Comparison of ENCODE assay signal across 26 mouse cellular contexts in genomic region chr7:123324105-123324504, GRCm38 (mm10). TPM values are rescaled to one million over a fixed set of nuclear protein-coding genes. Genes with fewer than 3 reads are reported as not detected.
DNase-seq lines count a peak whose midpoint lies in the region; ATAC-seq and TF ChIP-seq lines count a peak whose summit lies in the region.
"Had no signal": no experiment of that assay in that cellular context is flagged by ENCODE, and none has a peak within 500 bp of the region (broad histone marks: within the 10 kb centered on the region; RNA-seq: fewer than 3 reads in every experiment).

No protein-coding gene starts in this region.

- intact Hi-C loops in gastrocnemius, adult 2 months (cut with DNase I): no loop called here
- intact Hi-C loops in gastrocnemius, postnatal 36 days (cut with DNase I): loop anchor here (10.0 kb wide), 1 partner anchor 141 kb away; the partner anchor contains the start of gene Aqp8

- WGBS in heart, embryonic 12.5 days: 83% methylated on average over 1 of the region's 1 CpGs
- WGBS in liver, embryonic 16.5 days (ENCODE audit: insufficient replicate concordance): 85% methylated on average over 1 of the region's 1 CpGs
- 86% methylated on average over 1 of the region's 1 CpGs for WGBS in kidney, adult 2 months

- no peak overlapping the region for H3K27ac ChIP-seq in gastrocnemius, adult 2 months
- H3K27ac ChIP-seq in heart, embryonic 12.5 days (ENCODE audit: poor library complexity, severe bottlenecking): no peak overlapping the region
- H3K27ac ChIP-seq in liver, embryonic 16.5 days (ENCODE audit: low read length): 0 out of 2 replicates have a peak overlapping the region, but pooled peaks have one; percentile 43
- no peak overlapping the region for H3K27ac ChIP-seq in kidney, adult 2 months (ENCODE audit: insufficient read depth, low read depth, low read length)
- H3K27ac ChIP-seq: embryonic facial prominence, embryonic 10.5 days; embryonic facial prominence, embryonic 13.5 days; forebrain, embryonic 10.5 days; forebrain, embryonic 13.5 days; hindbrain, embryonic 10.5 days; hindbrain, embryonic 13.5 days; hindbrain, postnatal 0 days had no signal

- TF ChIP-seq POLR2A in kidney, adult 2 months (IDR thresholded peaks at IDR 0.05; ENCODE audit: low read depth, low read length): no peak

- peak; percentile 7 for DNase-seq in gastrocnemius, adult 2 months
- no peak for DNase-seq in gastrocnemius, postnatal 36 days
- no peak for DNase-seq in heart, postnatal 4 days
- DNase-seq in kidney, adult 2 months: no peak
- DNase-seq: adrenal gland, adult 8-10 months; adrenal gland, postnatal 25 days; cerebellum, adult 11-12 months; cerebellum, adult 8-10 months; cerebellum, postnatal 10 days; cerebellum, postnatal 36 days; embryo, embryonic 11 days had no signal

- H3K9ac ChIP-seq in heart, embryonic 12.5 days: no peak overlapping the region
- H3K9ac ChIP-seq in liver, embryonic 16.5 days (ENCODE audit: low read depth, low read length): no peak overlapping the region
- H3K9ac ChIP-seq: embryonic facial prominence, embryonic 13.5 days; forebrain, embryonic 13.5 days; heart, embryonic 13.5 days; hindbrain, embryonic 13.5 days had no signal

- TF ChIP-seq CTCF in gastrocnemius, adult 2 months (IDR thresholded peaks at IDR 0.05): no peak
- no peak for TF ChIP-seq CTCF in kidney, adult 2 months (conservative IDR thresholded peaks at IDR 0.05; ENCODE audit: insufficient read depth, insufficient read length, low read depth, low read length)

- peaks cover 36% of the 10 kb centered on the region for H3K4me1 ChIP-seq in heart, embryonic 12.5 days (replicated peaks)
- peaks cover 45% of the 10 kb centered on the region for H3K4me1 ChIP-seq in liver, embryonic 16.5 days (ENCODE audit: control insufficient read depth, low read depth, low read length)
- H3K4me1 ChIP-seq in kidney, adult 2 months (ENCODE audit: control insufficient read depth, insufficient read depth, low read length): peaks cover 7% of the 10 kb centered on the region; the same call in 1 of the 2 replicates
- H3K4me1 ChIP-seq: hindbrain, embryonic 10.5 days had no signal

- H3K4me2 ChIP-seq in heart, embryonic 12.5 days: no peak overlapping the region
- no peak overlapping the region for H3K4me2 ChIP-seq in liver, embryonic 16.5 days (ENCODE audit: low read depth, low read length)
- H3K4me2 ChIP-seq: embryonic facial prominence, embryonic 13.5 days; forebrain, embryonic 13.5 days; heart, embryonic 13.5 days; hindbrain, embryonic 13.5 days had no signal

- no peaks in the 10 kb centered on the region for H3K9me3 ChIP-seq in heart, embryonic 12.5 days (replicated peaks)
- no peaks in the 10 kb centered on the region for H3K9me3 ChIP-seq in liver, embryonic 16.5 days (replicated peaks; ENCODE audit: control insufficient read depth, low read length)
- H3K9me3 ChIP-seq: embryonic facial prominence, embryonic 10.5 days; embryonic facial prominence, embryonic 13.5 days; forebrain, embryonic 10.5 days; forebrain, embryonic 13.5 days; heart, embryonic 13.5 days; hindbrain, embryonic 10.5 days; hindbrain, embryonic 13.5 days had no signal

- peaks cover 50% of the 10 kb centered on the region for H3K36me3 ChIP-seq in heart, embryonic 12.5 days
- H3K36me3 ChIP-seq in liver, embryonic 16.5 days (ENCODE audit: control insufficient read depth, insufficient read depth): peaks cover 10% of the 10 kb centered on the region
- no peaks in the 10 kb centered on the region; the same call in 1 of the 2 replicates for H3K36me3 ChIP-seq in kidney, adult 2 months (ENCODE audit: control insufficient read depth, insufficient read depth, low read length)

- H3K4me3 ChIP-seq in gastrocnemius, adult 2 months: no peak overlapping the region
- no peak overlapping the region for H3K4me3 ChIP-seq in heart, embryonic 12.5 days
- no peak overlapping the region for H3K4me3 ChIP-seq in liver, embryonic 16.5 days (ENCODE audit: low read depth, low read length)
- no peak overlapping the region for H3K4me3 ChIP-seq in kidney, adult 2 months (ENCODE audit: insufficient read depth, low read depth, low read length)
- H3K4me3 ChIP-seq: embryonic facial prominence, embryonic 10.5 days; embryonic facial prominence, embryonic 13.5 days; forebrain, embryonic 10.5 days; forebrain, embryonic 13.5 days; heart, adult 2 months; heart, embryonic 13.5 days; hindbrain, embryonic 10.5 days; hindbrain, embryonic 13.5 days had no signal

- ATAC-seq in heart, embryonic 12.5 days (ENCODE audit: insufficient number of reproducible peaks, low FRiP score): peak; percentile 35; the same call in 1 of the 2 replicates
- 0 out of 2 replicates have a peak, but pooled peaks have one; percentile 47 for ATAC-seq in erythroblast, adult 5-6 weeks (replicated peaks; ENCODE audit: low FRiP score, poor library complexity, severe bottlenecking)
- ATAC-seq in liver, embryonic 16.5 days (ENCODE audit: low read depth): peak; percentile 46; the same call in 1 of the 2 replicates
- ATAC-seq: activated CD4-positive, CD25-positive, alpha-beta regulatory T cell, adult 4 months; forebrain, embryonic 13.5 days; forebrain, embryonic 16.5 days; hindbrain, postnatal 0 days; inflammation-experienced regulatory T-cells, adult 6 months had no signal

- H3K27me3 ChIP-seq in heart, embryonic 12.5 days (replicated peaks): no peaks in the 10 kb centered on the region
- H3K27me3 ChIP-seq in liver, embryonic 16.5 days (ENCODE audit: control insufficient read depth, insufficient read depth, low read depth, low read length): no peaks in the 10 kb centered on the region
- no peaks in the 10 kb centered on the region for H3K27me3 ChIP-seq in kidney, adult 2 months (replicated peaks; ENCODE audit: control insufficient read depth, insufficient read depth, low read length)
- H3K27me3 ChIP-seq: embryonic facial prominence, embryonic 13.5 days; forebrain, embryonic 13.5 days; heart, embryonic 13.5 days; hindbrain, embryonic 13.5 days had no signal

RNA-seq across cellular contexts. Expression of gene Lcmt1, which starts 45.5 kb away (rescaled TPM):
- total RNA-seq in gastrocnemius, adult 2 months (2021): 10 to 100 TPM; 28.5 to 28.8 TPM
- total RNA-seq in gastrocnemius, postnatal 36 days (2021): 10 to 100 TPM; 23.0 to 29.8 TPM
- polyA plus RNA-seq in heart, embryonic 12.5 days (2016; fragmentation: Nextera tagmentation; extraction: Ambion mirVana): 37.5 and 38.5 TPM in 2 replicates
- 10 to 100 TPM; 25.9 to 28.8 TPM for total RNA-seq in heart, postnatal 4 days (2021)
- total RNA-seq in erythroblast, adult 5-6 weeks (2015; ENCODE audit: low replicate concordance): 2.9 and 14.0 TPM in 2 replicates
- 7.8 and 18.0 TPM in 2 replicates for total RNA-seq in erythroblast, adult 5-6 weeks (2017; ENCODE audit: low replicate concordance)
- polyA plus RNA-seq in liver, embryonic 16.5 days (2015; fragmentation: Nextera tagmentation; extraction: Ambion mirVana): 18.4 and 19.8 TPM in 2 replicates
- 26.9 and 29.9 TPM in 2 replicates for polyA plus RNA-seq in kidney, adult 2 months (2012; rRNA removed)

RNA-seq across cellular contexts. Expression of gene Arhgap17, which starts 45.6 kb away (rescaled TPM):
- total RNA-seq in gastrocnemius, adult 2 months (2021): 10 to 100 TPM; 16.4 to 18.5 TPM
- 10 to 100 TPM; 13.5 to 15.9 TPM for total RNA-seq in gastrocnemius, postnatal 36 days (2021)
- polyA plus RNA-seq in heart, embryonic 12.5 days (2016; fragmentation: Nextera tagmentation; extraction: Ambion mirVana): 23.0 and 25.4 TPM in 2 replicates
- total RNA-seq in heart, postnatal 4 days (2021): 10 to 100 TPM; 20.2 to 22.0 TPM
- 16.5 and 24.5 TPM in 2 replicates for total RNA-seq in erythroblast, adult 5-6 weeks (2015; ENCODE audit: low replicate concordance)
- total RNA-seq in erythroblast, adult 5-6 weeks (2017; ENCODE audit: low replicate concordance): 5.4 and 7.2 TPM in 2 replicates
- 8.8 and 10.1 TPM in 2 replicates for polyA plus RNA-seq in liver, embryonic 16.5 days (2015; fragmentation: Nextera tagmentation; extraction: Ambion mirVana)
- polyA plus RNA-seq in kidney, adult 2 months (2012; rRNA removed): 20.0 and 21.0 TPM in 2 replicates
